Mouse (Mus musculus) embryo, embryonic 10 days (tissue): ENCODE data around the gene Rps2.

ENCODE experiments used
- DNase-seq: peaks from one replicate; pipeline ENCODE4 v3.0.0-alpha.2; 2015; ENCODE audit warnings: low spot score

The Rps2 gene

DNA sequence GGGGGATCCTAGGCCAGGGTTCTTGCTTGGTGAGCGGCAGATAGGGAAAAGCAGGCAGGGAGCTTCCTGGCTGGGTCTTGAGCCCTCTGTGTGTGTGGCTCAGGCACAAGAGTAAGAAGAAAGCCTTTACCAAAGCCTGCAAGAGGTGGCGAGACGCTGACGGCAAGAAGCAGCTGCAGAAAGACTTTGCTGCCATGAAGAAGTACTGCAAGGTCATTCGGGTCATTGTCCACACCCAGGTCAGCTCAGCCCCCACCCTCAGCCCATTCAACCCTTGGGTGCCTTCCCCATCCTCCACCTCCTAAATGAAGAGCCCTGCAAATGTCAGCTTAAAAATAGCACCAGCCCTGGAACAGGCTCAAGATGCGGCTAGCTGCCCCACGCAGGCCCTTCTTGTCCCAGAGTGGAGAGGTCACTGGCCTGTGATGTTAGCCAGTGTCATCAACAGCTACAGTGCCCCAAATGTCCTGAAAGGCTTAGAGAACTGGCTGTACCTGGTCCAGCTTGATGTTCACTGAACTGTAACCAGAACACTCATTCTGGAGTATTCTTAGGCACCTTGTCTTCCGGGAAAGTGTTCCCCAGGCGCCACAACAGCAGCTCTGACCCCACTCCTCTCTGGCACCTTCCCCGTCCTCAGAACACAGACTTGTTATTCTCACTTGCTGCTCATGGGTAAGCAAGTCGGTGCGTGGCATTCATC lies 14.5 kb downstream of the Rps2 start:
- no peak for DNase-seq

DNA sequence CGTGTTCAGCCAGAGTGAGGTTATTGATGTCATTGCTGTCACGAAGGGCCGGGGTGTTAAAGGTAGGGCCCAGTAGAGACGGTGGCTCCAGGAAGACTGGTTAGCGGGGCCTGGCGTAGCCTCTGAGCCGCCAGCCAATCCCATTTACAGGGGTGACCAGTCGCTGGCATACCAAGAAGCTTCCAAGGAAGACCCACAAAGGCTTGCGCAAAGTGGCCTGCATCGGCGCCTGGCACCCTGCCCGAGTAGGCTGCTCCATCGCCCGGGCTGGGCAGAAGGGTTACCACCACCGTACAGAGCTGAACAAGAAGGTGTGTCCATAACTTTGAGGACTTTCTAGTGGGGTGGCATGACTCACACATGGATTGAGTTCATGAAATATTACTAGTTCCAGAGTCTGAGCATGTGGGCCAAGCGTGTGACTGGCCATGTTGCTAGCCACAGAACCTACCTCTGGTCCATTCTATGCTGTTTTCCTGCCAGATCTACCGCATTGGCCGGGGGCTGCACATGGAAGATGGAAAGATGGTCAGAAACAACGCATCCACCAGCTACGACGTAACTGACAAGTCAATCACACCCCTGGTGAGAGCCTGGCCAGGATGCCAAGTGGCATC lies 15.6 kb downstream of the Rps2 start:
- no peak for DNase-seq

- DNase-seq, result no peak
These were observed 16.6 kb downstream of the Rps2 start for GRCm38 (mm10) chr17:24734513-24734912.

DNA sequence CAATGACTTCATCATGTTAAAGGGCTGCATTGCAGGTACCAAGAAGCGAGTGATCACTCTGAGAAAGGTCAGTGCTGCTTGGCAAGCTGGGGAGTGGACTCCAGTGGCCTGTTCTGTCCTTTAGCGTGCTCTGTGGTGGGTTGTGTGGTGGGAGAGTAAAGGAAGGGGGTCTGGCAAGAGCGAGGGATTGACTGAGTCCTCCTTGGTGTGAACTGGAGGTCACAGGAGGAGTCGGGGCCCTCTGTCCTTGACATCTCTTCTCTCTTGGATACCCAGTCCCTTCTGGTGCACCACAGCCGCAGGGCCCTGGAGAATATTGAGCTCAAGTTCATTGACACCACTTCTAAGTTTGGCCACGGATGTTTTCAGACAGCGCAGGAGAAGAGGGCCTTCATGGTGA lies 17.5 kb downstream of the Rps2 start:
- no peak for DNase-seq

DNA sequence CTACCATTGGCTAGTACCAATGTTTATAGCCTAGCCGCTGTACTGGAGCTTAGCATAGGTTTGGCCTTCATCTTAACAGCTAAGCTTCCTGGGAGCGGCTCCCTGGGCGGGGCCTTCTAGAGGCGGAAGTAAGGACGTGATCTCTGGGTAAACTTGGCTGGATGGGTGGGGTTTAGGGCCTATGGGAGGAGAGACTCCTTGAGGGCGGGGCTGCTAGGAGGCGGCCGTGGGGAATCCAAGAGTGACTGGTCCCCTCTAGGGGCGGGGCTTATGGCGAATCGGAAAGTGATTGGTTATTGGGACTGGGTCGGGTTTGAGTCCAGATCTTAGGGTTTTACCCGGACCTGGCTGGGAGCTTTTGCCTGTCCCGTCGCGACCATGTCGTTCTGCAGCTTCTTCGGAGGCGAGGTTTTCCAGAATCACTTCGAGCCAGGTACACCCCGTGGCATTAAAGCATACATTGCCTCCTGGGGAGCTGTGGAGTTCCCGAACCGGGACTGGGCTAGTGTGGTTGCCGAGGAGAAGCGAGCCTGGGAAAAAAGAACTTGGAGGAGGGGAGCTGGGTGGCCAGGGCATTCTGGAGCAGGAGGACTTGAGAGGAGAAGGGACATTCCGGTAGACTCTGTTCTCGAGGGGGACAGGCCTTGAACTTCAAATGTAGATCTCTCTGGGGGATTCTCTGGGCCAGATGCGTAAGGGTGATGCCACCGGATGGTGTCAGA lies 18.6 kb downstream of the Rps2 start, which contains the start of gene Msrb1:
Msrb1 (plus strand) TSS at position 313 of the 722 bp plus-strand sequence.
- DNase-seq, result peak; percentile 98

- DNase-seq, result peak; percentile 7
These were observed 19.4 kb downstream of the Rps2 start for GRCm38 (mm10) chr17:24737135-24737810.

- no peak for DNase-seq
These were observed 20.3 kb downstream of the Rps2 start for GRCm38 (mm10) chr17:24738238-24738637.

DNA sequence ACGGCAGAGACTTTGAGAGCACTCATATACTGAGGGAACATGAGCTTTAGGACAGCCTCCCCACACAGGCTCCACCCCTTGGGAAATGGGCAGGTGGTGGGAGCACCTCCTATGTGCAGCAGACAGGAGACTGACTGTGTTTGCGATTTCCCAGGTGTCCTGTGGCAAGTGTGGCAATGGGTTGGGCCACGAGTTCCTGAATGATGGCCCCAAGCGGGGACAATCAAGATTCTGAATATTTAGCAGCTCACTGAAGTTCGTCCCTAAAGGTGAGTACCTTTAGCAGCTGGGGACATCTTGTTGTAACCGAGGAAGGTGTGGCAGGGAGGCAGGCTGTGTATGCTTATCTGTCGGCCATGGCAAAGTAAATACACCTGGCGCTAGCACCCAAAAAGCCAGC lies 22.0 kb downstream of the Rps2 start:
- DNase-seq, result no peak

DNA sequence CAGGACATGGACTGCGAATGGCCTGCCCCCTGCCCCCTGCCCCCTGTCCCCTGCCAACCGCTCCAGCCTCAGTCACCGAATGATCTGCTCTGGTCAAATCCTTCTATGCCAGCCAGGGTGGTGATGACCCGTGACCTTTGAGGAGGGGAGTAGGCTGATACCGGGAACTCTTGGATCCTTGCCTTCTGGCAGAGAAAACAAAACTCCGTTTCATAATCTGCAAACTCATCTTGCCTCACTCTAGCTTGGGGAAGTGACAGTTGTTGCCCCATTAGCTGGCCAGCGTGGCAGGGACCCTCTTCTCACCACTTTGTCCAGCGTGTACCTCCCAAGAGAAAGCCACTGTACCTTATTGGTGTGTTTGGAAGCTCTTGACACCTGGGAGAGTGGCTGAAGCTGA lies 24.4 kb downstream of the Rps2 start:
- no peak for DNase-seq

GRCm38 (mm10) chr17:24743896-24744295 lies 26.0 kb downstream of the Rps2 start:
- no peak for DNase-seq

- DNase-seq, result no peak
These were observed 26.5 kb downstream of the Rps2 start for GRCm38 (mm10) chr17:24744381-24744780.

DNA sequence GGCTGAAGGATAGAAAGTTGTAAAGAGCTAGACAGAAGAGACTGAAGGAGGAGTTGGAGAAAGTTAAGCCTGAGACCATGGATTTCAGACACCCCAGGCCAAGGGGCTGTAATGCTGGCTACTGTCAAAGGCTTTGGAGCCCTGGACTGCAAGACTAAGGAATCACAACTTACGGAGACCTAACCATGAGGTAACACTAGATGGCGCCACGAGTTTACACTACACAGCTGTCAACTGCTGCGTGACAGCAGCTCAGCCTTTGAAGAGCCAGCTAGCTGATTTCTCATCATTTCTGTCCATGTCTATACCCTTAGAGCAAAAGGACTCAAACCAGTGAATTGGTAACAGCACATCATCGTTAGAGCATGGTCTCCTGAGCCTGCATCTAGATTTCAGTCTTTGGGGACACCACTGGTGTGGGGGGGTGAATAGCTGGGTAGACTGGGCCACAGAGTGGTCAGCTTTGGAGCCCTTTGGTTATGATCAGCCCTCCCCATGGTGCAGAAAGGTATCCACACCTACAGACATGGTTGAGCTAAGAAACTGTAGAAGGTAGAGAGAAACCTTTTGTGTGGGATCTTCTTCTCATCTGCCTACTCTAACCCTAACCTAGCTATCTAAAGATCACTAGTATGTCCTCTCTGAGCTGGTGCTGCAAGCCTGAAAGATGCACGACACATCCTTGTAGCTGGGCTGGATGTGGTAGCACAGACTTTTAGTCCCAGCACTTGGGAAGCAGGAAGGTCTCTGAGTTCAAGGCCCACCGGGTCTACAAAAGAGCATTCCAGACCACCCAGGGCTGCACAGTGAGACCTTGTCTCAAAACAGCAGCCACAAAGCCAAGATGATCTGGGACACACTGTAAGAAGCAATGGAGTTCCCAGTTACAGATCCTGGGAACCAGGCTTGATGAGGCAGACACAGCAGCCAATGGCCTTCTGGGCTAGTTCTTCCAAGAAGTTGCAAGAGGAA lies 27.9 kb downstream of the Rps2 start:
- peak; percentile 96 for DNase-seq

GRCm38 (mm10) chr17:24746986-24747385 lies 29.1 kb downstream of the Rps2 start:
- no peak for DNase-seq

DNA sequence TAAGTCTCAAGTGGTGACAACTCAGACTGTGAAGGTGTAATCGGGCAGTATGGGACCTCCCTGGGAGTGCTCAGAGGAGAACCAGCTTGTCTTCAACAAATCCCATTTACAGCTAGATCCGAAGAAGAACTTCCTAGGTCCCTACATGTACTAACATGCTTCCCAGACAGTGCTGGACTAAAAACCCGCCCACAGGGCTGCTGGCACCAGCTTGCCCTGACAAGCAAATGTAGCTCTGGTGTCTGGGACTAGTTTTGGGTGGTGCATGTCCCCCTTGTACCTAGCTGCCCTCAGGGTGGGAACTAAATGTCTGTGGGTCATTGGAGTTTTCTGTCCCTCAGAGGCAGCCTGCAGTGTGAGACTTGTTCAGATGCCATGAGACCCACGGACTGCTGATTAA lies 33.6 kb downstream of the Rps2 start:
- DNase-seq, result no peak

- peak; percentile 59 for DNase-seq
These were observed 34.8 kb downstream of the Rps2 start, which contains the start of gene Hs3st6 for GRCm38 (mm10) chr17:24752415-24753394. Hs3st6 (plus strand) TSS chr17:24752988.

DNA sequence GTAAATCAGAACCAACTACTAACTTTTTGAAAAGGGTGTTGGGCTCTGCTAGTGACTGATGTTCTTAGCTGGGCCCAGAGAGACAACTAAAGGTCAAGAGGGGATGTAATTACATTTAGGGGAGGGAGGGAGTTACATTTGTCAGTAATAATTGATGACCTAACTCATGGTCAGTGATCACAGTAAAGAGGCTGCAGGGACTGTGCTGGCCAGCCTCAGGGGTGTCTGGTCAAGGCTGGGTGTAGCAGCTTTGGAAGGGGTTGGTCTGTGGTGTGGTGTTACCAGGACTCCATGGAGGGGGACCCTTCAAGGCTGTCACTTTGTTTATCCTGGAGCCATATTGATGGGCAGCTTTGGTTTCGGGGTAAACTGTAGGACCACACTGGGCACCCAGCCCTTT lies 39.5 kb downstream of the Rps2 start:
- no peak for DNase-seq

GRCm38 (mm10) chr17:24761121-24761520 lies 43.2 kb downstream of the Rps2 start:
- peak; percentile 24 for DNase-seq

DNA sequence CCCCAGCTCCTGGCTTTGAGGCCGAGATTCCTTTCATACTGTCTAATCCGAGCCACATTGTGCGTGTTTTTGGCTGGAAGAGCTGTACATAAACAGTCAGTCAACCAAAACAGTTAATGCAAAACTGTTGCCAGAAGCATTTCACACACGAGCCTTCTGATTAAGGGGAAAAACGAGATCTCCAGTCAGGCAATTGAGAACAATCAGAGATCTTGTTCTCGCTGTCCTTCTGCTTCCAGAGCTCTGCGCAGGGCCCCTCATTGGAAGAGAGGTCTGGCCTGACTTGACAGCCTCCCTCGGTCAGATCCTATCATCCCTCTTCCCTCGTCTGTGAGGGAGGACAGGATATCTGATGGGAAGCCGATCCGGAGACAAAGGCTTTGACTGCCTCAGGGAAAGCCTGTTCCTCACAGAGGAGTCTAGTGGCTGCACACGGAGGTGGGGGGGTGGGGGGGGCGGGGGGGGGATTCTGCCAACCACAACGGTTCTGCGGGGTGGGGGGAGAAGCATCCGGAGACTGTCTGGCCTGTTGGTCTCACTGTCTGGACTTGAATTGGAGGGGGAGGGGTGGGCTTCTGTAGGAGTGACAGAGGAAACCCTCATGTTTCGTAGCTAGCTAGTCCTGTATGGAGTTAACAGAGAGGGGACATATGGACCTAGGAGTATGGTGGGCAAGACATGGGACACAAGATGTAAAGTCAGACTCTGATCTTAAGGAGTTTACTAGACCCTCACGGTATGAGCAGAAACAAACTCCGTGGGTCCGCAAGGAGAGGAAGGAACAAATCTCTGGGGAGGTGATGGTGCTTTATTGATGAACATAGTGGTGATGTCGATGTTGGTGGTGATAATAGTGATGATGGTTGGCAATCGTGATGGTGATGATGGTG lies 47.3 kb downstream of the Rps2 start:
- DNase-seq, result peak; percentile 31

- DNase-seq, result no peak
These were observed 48.5 kb downstream of the Rps2 start for GRCm38 (mm10) chr17:24766266-24766875.
